Mouse (Mus musculus) cortical plate, adult 2 months (tissue): ENCODE data around the gene Defa21.

Experiments used
- CTCF ChIP-seq: fragments of 200-500 bp; IDR thresholded peaks from 2 replicates; pipeline ENCODE4 v1.5.1; 2011; ENCODE audit warnings: mild to moderate bottlenecking, control low read depth, low read length; ENCODE audit not compliant: insufficient read depth; ENCODE audit errors: extremely low read depth
- POLR2A ChIP-seq: fragments of 200-500 bp; IDR thresholded peaks from 2 replicates; pipeline ENCODE4 v1.6.1; 2011; ENCODE audit warnings: mild to moderate bottlenecking, low read length, control low read depth; ENCODE audit not compliant: insufficient read depth; ENCODE audit errors: extremely low read depth

DNA sequence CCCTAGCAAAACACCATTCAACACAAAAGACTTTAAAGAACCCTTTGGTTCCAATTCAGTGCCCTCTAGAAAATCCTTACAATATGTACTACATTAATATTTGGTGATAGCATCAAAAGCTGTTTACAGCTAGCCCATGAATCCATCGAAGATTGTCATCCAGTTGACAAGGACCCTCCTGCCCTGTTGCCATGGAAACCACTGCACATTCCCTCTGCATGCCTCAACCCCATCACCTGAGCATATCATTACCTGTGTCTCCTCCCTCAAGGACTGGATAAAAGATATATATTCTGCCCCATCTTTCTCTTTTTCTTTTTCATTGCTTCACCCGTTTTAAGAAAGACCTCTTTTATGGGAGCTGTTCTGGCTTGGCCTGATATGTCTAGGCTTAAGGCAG lies 28.6 kb upstream of the Defa21 start:
- TF ChIP-seq POLR2A, result no peak
- no peak for TF ChIP-seq CTCF
